10 mouse cellular contexts compared by ENCODE assay signal in the genomic region with DNA sequence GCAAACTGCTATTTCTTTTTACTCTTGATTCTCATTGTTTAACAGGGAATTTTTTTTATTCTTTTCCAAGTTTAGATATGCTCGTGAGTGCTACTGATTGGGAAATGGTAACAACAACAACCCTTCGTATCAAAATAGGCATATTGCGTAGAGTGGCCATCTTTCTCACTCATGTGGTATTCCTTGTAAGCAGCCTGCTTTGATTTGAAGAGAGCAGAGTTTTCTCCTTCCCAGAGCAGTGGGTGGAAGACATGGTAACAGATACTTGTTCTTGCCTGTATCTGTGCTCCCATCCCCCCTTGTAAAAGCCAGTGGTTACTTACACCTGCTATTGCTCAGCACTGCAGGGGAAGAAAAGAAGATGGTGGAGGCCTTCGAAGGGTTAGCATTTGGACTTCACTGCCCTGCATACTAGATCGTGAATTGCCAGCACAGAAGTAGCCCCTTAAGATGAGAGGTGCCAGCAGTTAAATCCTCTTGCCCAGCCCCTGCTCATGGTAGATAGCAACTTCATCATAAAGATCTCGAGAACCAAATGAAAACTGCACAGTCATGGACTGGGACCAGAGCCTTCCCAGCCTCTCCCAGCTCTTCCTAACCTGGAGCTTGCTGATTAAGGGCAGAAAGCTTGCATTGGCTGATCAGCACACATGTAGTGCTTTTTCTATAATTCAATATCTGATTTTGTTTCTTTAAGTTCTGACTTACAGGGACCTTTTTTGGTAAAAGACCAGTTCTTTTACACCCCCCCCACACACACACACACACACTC.
DNase-seq lines count a peak whose midpoint lies in the region; ATAC-seq and TF ChIP-seq lines count a peak whose summit lies in the region.
"Had no signal": no experiment of that assay in that cellular context is flagged by ENCODE, and none has a peak within 500 bp of the region (broad histone marks: within the 10 kb centered on the region; RNA-seq: fewer than 3 reads in every experiment).

No protein-coding gene starts in this region.

- H3K27ac ChIP-seq in hindbrain, embryonic 14.5 days = 0 out of 2 replicates have a peak overlapping the region, but pooled peaks have one; percentile 35
- H3K27ac ChIP-seq in hindbrain, embryonic 10.5 days = no peak overlapping the region
- no peak overlapping the region for H3K27ac ChIP-seq in liver, postnatal 0 days (ENCODE audit: low read depth)
- no peak overlapping the region for H3K27ac ChIP-seq in heart, adult 2 months

- H3K36me3 ChIP-seq in hindbrain, embryonic 14.5 days (replicated peaks; ENCODE audit: control insufficient read depth, insufficient read depth) = no peaks in the 10 kb centered on the region
- H3K36me3 ChIP-seq in hindbrain, embryonic 10.5 days = no peaks in the 10 kb centered on the region
- no peaks in the 10 kb centered on the region; the same call in 1 of the 2 replicates for H3K36me3 ChIP-seq in liver, postnatal 0 days (replicated peaks; ENCODE audit: insufficient read depth, low read length)
- H3K36me3 ChIP-seq in heart, adult 2 months (ENCODE audit: control insufficient read depth, insufficient read depth, low read length) = no peaks in the 10 kb centered on the region

- H3K27me3 ChIP-seq in hindbrain, embryonic 14.5 days (ENCODE audit: control insufficient read depth, insufficient read depth, low read length) = no peaks in the 10 kb centered on the region
- no peaks in the 10 kb centered on the region for H3K27me3 ChIP-seq in hindbrain, embryonic 10.5 days (ENCODE audit: insufficient read depth, poor library complexity, severe bottlenecking)
- H3K27me3 ChIP-seq in liver, postnatal 0 days (ENCODE audit: insufficient read depth, low read length) = no peaks in the 10 kb centered on the region
- no peaks in the 10 kb centered on the region for H3K27me3 ChIP-seq in heart, adult 2 months (ENCODE audit: control insufficient read depth, insufficient read depth, low read length)

- no peak for TF ChIP-seq POLR2A in heart, adult 2 months (IDR thresholded peaks at IDR 0.05; ENCODE audit: insufficient read depth, low read depth, low read length)

- H3K4me2 ChIP-seq in hindbrain, embryonic 14.5 days (replicated peaks) = no peak overlapping the region
- H3K4me2 ChIP-seq in liver, postnatal 0 days (ENCODE audit: low read depth, low read length) = no peak overlapping the region
- H3K4me2 ChIP-seq: lung, embryonic 14.5 days had no signal

- WGBS in hindbrain, embryonic 14.5 days = 89% methylated on average over 6 of the region's 6 CpGs
- 90% methylated on average over 6 of the region's 6 CpGs for WGBS in hindbrain, embryonic 10.5 days
- WGBS in liver, postnatal 0 days (ENCODE audit: insufficient replicate concordance) = 80% methylated on average over 6 of the region's 6 CpGs
- WGBS in heart, adult 2 months = 88% methylated on average over 6 of the region's 6 CpGs

- no peak for TF ChIP-seq CTCF in liver, postnatal 0 days (IDR thresholded peaks at IDR 0.05; ENCODE audit: low read depth)
- TF ChIP-seq CTCF in heart, adult 2 months (IDR thresholded peaks at IDR 0.05) = no peak

- no peak for ATAC-seq in hindbrain, embryonic 14.5 days (ENCODE audit: low FRiP score)
- ATAC-seq in erythroid progenitor cell, adult 5-6 weeks (replicated peaks; ENCODE audit: low FRiP score, poor library complexity, severe bottlenecking) = peak; percentile 78
- peak; percentile 60 for ATAC-seq in liver, postnatal 0 days

- intact Hi-C loops in heart, adult 2 months (cut with DNase I) = no loop called here

- H3K79me2 ChIP-seq in heart, adult 2 months (replicated peaks; ENCODE audit: control insufficient read depth, insufficient read depth, low read length) = no peaks in the 10 kb centered on the region

- no peaks in the 10 kb centered on the region for H3K9me3 ChIP-seq in hindbrain, embryonic 14.5 days (ENCODE audit: control insufficient read depth, low read length)
- H3K9me3 ChIP-seq in hindbrain, embryonic 10.5 days = no peaks in the 10 kb centered on the region
- H3K9me3 ChIP-seq in liver, postnatal 0 days (ENCODE audit: low read length) = no peaks in the 10 kb centered on the region

- DNase-seq in hindbrain, embryonic 14.5 days (ENCODE audit: low spot score) = no peak
- DNase-seq in hindbrain, embryonic 10.5 days (ENCODE audit: low spot score) = no peak
- DNase-seq in c-Kit-negative CD71-positive TER-119-positive erythroid progenitor cells, embryonic 14.5 days (ENCODE audit: low read depth, low spot score) = peak; percentile 40
- no peak for DNase-seq in liver, postnatal 0 days
- no peak for DNase-seq in ovary, postnatal 36 days (ENCODE audit: low spot score)
- DNase-seq in heart, adult 2 months = no peak
- DNase-seq: cerebellum, adult 18-20 months; lung, embryonic 14.5 days; thymus, adult 2 months had no signal

- peaks cover 12% of the 10 kb centered on the region for H3K4me1 ChIP-seq in hindbrain, embryonic 14.5 days (replicated peaks; ENCODE audit: control insufficient read depth, insufficient read depth, low read length)
- H3K4me1 ChIP-seq in hindbrain, embryonic 10.5 days (replicated peaks) = peaks cover 21% of the 10 kb centered on the region
- 0 out of 2 replicates have a peak, but pooled peaks cover 3% of the 10 kb centered on the region for H3K4me1 ChIP-seq in liver, postnatal 0 days (ENCODE audit: insufficient read depth)
- H3K4me1 ChIP-seq in heart, adult 2 months (ENCODE audit: control insufficient read depth, insufficient read depth, low read length) = no peaks in the 10 kb centered on the region

- H3K4me3 ChIP-seq in hindbrain, embryonic 14.5 days (replicated peaks; ENCODE audit: low read length) = no peak overlapping the region
- no peak overlapping the region for H3K4me3 ChIP-seq in hindbrain, embryonic 10.5 days
- no peak overlapping the region for H3K4me3 ChIP-seq in liver, postnatal 0 days (ENCODE audit: low read depth, low read length)
- H3K4me3 ChIP-seq in heart, adult 2 months = no peak overlapping the region

- peak; percentile 63 for TF ChIP-seq EP300 in liver, postnatal 0 days (IDR thresholded peaks at IDR 0.05; ENCODE audit: low read depth)
- no peak for TF ChIP-seq EP300 in heart, adult 2 months (IDR thresholded peaks at IDR 0.05; ENCODE audit: insufficient read depth, low read depth, low read length)

- H3K9ac ChIP-seq in hindbrain, embryonic 14.5 days = no peak overlapping the region
- H3K9ac ChIP-seq in liver, postnatal 0 days (replicated peaks) = no peak overlapping the region
- H3K9ac ChIP-seq in heart, adult 2 months (ENCODE audit: low read depth, low read length) = no peak overlapping the region
- H3K9ac ChIP-seq: lung, embryonic 14.5 days had no signal
